Mouse (Mus musculus): ENCODE results near the gene Dnah7a. TPM values are rescaled to one million over a fixed set of nuclear protein-coding genes. Genes with fewer than 3 reads are reported as not detected.
"Not testable (repeated sequence)": the region's sequence is repeated elsewhere in the genome, so short reads cannot be mapped to it uniquely, and the experiment has no call there.

Dnah7a gene
- polyA plus RNA-seq, 1 experiment = not detected

DNA sequence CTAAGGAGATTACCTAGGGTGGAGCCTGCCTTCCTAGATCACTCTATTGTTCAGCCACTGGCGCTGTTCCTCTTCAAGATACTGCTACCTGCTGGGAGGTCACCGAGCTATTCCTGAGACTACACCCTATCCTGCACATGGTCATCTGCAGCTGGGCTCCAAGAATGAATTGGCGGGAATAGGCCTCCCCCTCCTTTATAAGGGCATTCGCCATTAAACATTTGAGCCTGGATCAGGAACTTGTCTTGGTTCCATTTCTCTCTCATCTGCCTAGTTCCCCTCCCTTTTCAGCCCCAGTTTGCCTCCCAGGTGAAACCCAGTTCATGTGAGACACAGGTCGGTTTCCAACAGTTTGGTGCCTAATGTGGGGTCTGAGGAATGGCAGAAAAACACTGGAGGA is 39.4 kb upstream of the Dnah7a start:
- Histone ChIP-seq H3ac (ENCODE audit: control insufficient read depth, insufficient read length, low read depth) (no peak overlapping the region), H3K36me3 (ENCODE audit: control insufficient read depth, insufficient read depth) (no peaks in the 10 kb centered on the region), H3K79me2 (ENCODE audit: control insufficient read depth, insufficient read depth) (no peaks in the 10 kb centered on the region), H3K4me3 (ENCODE audit: insufficient read depth, poor library complexity, severe bottlenecking) (no peak overlapping the region), H3K27me3 (ENCODE audit: control insufficient read depth, insufficient read depth, insufficient read length) (no peaks in the 10 kb centered on the region), H3K79me3 (ENCODE audit: low read depth) (no peaks in the 10 kb centered on the region)
- TF ChIP-seq MYOD1 (IDR thresholded peaks at IDR 0.05; ENCODE audit: control insufficient read depth, insufficient read length, low read depth) = no peak
- TF ChIP-seq FOSL1 (IDR thresholded peaks at IDR 0.05; ENCODE audit: insufficient read depth, low read length, poor library complexity, severe bottlenecking) = no peak
- TF ChIP-seq USF1 (IDR thresholded peaks at IDR 0.05; ENCODE audit: low read depth) = no peak
- no peak for TF ChIP-seq MYOG (IDR thresholded peaks at IDR 0.05; ENCODE audit: control insufficient read depth, extremely low read depth, insufficient read length)
- no peak for TF ChIP-seq CTCF (IDR thresholded peaks at IDR 0.05; ENCODE audit: control insufficient read depth, insufficient read depth, insufficient read length)
- TF ChIP-seq MAX (IDR thresholded peaks at IDR 0.05) = no peak
- TF ChIP-seq CEBPB (IDR thresholded peaks at IDR 0.05; ENCODE audit: low read depth) = no peak

- H3K79me2 ChIP-seq (ENCODE audit: control insufficient read depth, insufficient read depth) = no peaks in the 10 kb centered on the region
- no peak overlapping the region for H3K4me3 ChIP-seq (ENCODE audit: insufficient read depth, poor library complexity, severe bottlenecking)
- no peaks in the 10 kb centered on the region for H3K36me3 ChIP-seq (ENCODE audit: control insufficient read depth, insufficient read depth)
- no peaks in the 10 kb centered on the region for H3K79me3 ChIP-seq (ENCODE audit: low read depth)
- TF ChIP-seq USF1 (IDR thresholded peaks at IDR 0.05; ENCODE audit: low read depth) = no peak
- TF ChIP-seq CEBPB (IDR thresholded peaks at IDR 0.05; ENCODE audit: low read depth) = no peak
- no peak for TF ChIP-seq MAX (IDR thresholded peaks at IDR 0.05)
- no peak for TF ChIP-seq MYOG (IDR thresholded peaks at IDR 0.05; ENCODE audit: control insufficient read depth, extremely low read depth, insufficient read length)
- no peak for TF ChIP-seq FOSL1 (IDR thresholded peaks at IDR 0.05; ENCODE audit: insufficient read depth, low read length, poor library complexity, severe bottlenecking)
- no peak for TF ChIP-seq MYOD1 (IDR thresholded peaks at IDR 0.05; ENCODE audit: control insufficient read depth, insufficient read length, low read depth)
- no peak for TF ChIP-seq CTCF (IDR thresholded peaks at IDR 0.05; ENCODE audit: control insufficient read depth, insufficient read depth, insufficient read length)
- H3ac ChIP-seq (ENCODE audit: control insufficient read depth, insufficient read length, low read depth) = no peak overlapping the region
- H3K27me3 ChIP-seq (ENCODE audit: control insufficient read depth, insufficient read depth, insufficient read length) = no peaks in the 10 kb centered on the region
These were observed 35.3 kb upstream of the Dnah7a start for GRCm38 (mm10) chr1:53741742-53742458.

GRCm38 (mm10) chr1:53740777-53741336 is 34.3 kb upstream of the Dnah7a start:
- Histone ChIP-seq H3K27me3 (ENCODE audit: control insufficient read depth, insufficient read depth, insufficient read length) (no peaks in the 10 kb centered on the region), H3K4me3 (ENCODE audit: insufficient read depth, poor library complexity, severe bottlenecking) (no peak overlapping the region), H3K79me3 (ENCODE audit: low read depth) (no peaks in the 10 kb centered on the region), H3K36me3 (ENCODE audit: control insufficient read depth, insufficient read depth) (no peaks in the 10 kb centered on the region), H3ac (ENCODE audit: control insufficient read depth, insufficient read length, low read depth) (no peak overlapping the region), H3K79me2 (ENCODE audit: control insufficient read depth, insufficient read depth) (no peaks in the 10 kb centered on the region)
- TF ChIP-seq USF1 (IDR thresholded peaks at IDR 0.05; ENCODE audit: low read depth) (no peak), MAX (IDR thresholded peaks at IDR 0.05) (no peak), MYOD1 (IDR thresholded peaks at IDR 0.05; ENCODE audit: control insufficient read depth, insufficient read length, low read depth) (no peak), MYOG (IDR thresholded peaks at IDR 0.05; ENCODE audit: control insufficient read depth, extremely low read depth, insufficient read length) (no peak), CEBPB (IDR thresholded peaks at IDR 0.05; ENCODE audit: low read depth) (no peak), CTCF (IDR thresholded peaks at IDR 0.05; ENCODE audit: control insufficient read depth, insufficient read depth, insufficient read length) (no peak), FOSL1 (IDR thresholded peaks at IDR 0.05; ENCODE audit: insufficient read depth, low read length, poor library complexity, severe bottlenecking) (no peak)

DNA sequence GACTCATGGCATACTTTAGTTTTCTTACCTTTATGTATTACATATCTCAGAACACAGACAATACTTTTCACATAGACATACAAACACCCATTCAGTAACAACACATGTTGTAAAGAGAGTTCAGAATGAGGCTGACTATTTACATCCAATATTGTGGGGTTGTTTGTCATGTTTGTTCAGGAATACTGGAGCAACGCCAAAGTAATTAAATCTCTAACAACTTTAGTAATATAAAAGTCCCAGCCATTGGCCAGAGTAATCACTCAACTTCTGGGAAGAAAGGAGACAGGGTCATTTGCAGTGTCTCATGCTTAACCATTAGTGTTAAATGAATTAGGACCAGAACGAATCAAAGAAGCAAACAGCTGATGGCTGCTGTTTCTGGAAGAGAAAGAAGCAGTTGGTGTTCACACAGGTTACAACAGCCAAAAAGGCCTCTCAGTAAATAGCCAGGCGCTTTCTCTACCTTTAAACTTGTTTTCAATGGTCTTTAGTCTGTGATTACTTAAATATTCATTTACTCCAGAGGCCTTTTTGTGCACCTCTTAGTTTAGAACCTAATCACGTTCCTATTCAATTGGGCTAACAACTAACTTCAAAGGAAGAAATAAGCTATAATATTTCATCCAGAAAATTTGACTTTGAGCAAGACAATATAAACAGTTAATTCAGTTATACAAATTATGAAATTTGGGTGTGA is 33.6 kb upstream of the Dnah7a start:
- H3K79me3 ChIP-seq (ENCODE audit: low read depth); H3K27me3 ChIP-seq (ENCODE audit: control insufficient read depth, insufficient read depth, insufficient read length); H3K4me3 ChIP-seq (ENCODE audit: insufficient read depth, poor library complexity, severe bottlenecking); H3ac ChIP-seq (ENCODE audit: control insufficient read depth, insufficient read length, low read depth); H3K36me3 ChIP-seq (ENCODE audit: control insufficient read depth, insufficient read depth); H3K79me2 ChIP-seq (ENCODE audit: control insufficient read depth, insufficient read depth): not testable (repeated sequence)

DNA sequence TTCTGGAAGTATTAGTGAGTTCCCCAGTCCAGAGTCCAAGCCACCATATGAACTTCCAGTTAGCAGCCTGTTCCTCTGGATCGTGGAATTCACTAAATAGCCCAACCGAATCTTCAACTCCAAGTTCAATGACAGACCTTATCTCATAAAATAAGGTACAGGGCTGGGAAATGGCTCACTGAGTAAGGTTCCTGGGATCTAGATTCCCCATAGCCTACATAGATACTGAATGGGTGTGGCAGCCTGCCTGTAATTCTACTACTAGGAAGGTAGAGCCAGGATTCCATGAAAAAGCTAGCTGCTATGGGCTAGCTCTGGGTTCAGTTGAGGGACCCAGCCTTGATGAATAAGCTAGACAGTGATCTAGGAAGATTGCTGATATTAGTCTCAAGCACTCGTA is 30.0 kb upstream of the Dnah7a start:
- H3K79me2 ChIP-seq (ENCODE audit: control insufficient read depth, insufficient read depth) = no peaks in the 10 kb centered on the region
- H3K79me3 ChIP-seq (ENCODE audit: low read depth) = no peaks in the 10 kb centered on the region
- no peak overlapping the region for H3ac ChIP-seq (ENCODE audit: control insufficient read depth, insufficient read length, low read depth)
- no peaks in the 10 kb centered on the region for H3K27me3 ChIP-seq (ENCODE audit: control insufficient read depth, insufficient read depth, insufficient read length)
- H3K36me3 ChIP-seq (ENCODE audit: control insufficient read depth, insufficient read depth) = no peaks in the 10 kb centered on the region
- TF ChIP-seq MYOD1 (IDR thresholded peaks at IDR 0.05; ENCODE audit: control insufficient read depth, insufficient read length, low read depth) (no peak), MYOG (IDR thresholded peaks at IDR 0.05; ENCODE audit: control insufficient read depth, extremely low read depth, insufficient read length) (no peak), MAX (IDR thresholded peaks at IDR 0.05) (no peak), CTCF (IDR thresholded peaks at IDR 0.05; ENCODE audit: control insufficient read depth, insufficient read depth, insufficient read length) (no peak)
- H3K4me3 ChIP-seq (ENCODE audit: insufficient read depth, poor library complexity, severe bottlenecking) = no peak overlapping the region
